Mouse (Mus musculus) olfactory bulb, adult 2 months (tissue): ENCODE measurements around the gene B020031M17Rik. TPM values are rescaled to one million over a fixed set of nuclear protein-coding genes. Genes with fewer than 3 reads are reported as not detected.
"Not testable (repeated sequence)": the region's sequence is repeated elsewhere in the genome, so short reads cannot be mapped to it uniquely, and the experiment has no call there.

Experiments used
- H3K27ac ChIP-seq: fragments of 200-500 bp; 2 replicates; pipeline ENCODE4 v1.5.1; 2012; ENCODE audit warnings: low read depth, low read length; ENCODE audit not compliant: insufficient read depth
- H3K4me1 ChIP-seq: fragments of 200-500 bp; 2 replicates; pipeline ENCODE4 v1.6.1; 2012; ENCODE audit warnings: low read length; ENCODE audit not compliant: control insufficient read depth, insufficient read depth
- H3K4me3 ChIP-seq: fragments of 200-500 bp; 2 replicates; pipeline ENCODE4 v1.5.1; 2012; ENCODE audit warnings: mild to moderate bottlenecking, low read depth, low read length, moderate library complexity; ENCODE audit not compliant: insufficient read depth
- WGBS: fragments of 180-500 bp; shearing (Covaris S2); methylation state at CpG from one replicate; pipeline ENCODE4 v1.1.7; 2018; 5-methylcytosine and 5-hydroxymethylcytosine counted together
- polyA plus RNA-seq: library from polyadenylated mRNA; stranded (reverse); fragments of >200 nt; gene quantifications from 2 replicates; pipeline ENCODE4 v1.2.4, GENCODE M21; 2012; ENCODE audit warnings: low replicate concordance; ENCODE audit not compliant: missing spikeins, insufficient read depth, insufficient read length

Gene B020031M17Rik
- polyA plus RNA-seq, 1 experiment, result not detected

DNA sequence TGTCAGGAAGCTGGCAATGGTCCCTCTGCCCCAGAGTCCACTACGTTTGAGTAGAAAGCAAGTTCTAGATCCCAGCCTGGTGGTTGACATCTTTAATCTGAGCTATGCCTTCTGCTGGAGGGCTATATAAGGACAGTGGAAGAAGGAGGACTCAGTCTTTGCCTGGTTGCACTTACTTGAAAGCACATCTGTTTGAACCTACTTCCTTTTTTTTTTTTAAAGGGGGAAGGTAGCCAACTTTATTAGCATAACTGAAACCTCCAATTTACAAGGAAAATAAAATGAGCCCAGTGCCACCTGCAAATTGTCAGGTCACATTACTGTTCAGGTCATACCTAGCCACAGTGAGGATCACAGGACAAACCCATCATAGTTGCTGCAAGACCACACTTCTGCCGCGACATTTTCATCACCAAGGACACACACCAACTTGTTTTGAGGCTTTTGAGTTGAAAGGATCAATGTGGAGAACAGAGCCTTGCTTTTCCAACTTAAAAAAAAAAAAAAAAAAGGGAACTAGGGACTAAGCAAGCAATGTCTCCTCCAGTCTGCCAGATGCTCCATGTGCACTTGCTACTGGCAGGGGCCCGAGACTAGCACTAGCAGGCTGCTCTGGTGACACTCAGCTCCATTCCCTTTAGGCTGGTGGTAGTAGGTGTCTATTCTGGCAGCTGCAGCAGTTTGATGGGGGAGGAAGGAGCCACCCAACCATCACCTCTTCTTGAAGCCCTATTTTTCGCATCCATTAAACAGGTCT is 33.5 kb downstream of the B020031M17Rik start:
- 67% methylated on average over 4 of the region's 5 CpGs for WGBS
- not testable (repeated sequence) for H3K27ac ChIP-seq, H3K4me1 ChIP-seq, H3K4me3 ChIP-seq

DNA sequence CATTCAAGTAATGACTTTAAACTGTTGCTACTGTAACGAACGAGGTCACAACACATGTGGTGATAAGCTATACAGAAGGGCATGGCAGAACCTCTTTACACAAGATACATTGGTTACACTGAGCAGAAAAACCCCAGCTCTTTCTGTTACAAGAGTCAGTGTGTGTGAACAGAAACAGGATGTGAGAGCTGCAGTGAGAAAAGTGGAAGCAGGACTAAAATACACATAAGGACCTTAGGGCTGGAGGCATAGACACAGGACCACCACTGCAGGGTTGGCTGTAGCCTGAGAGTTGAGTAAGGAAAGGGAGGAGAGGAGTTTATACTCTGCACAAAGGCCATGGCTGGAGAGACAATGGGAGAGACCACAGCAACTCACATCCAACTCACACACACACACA is 34.2 kb downstream of the B020031M17Rik start:
- 65% methylated on average over 2 of the region's 2 CpGs for WGBS

More for the DNA sequence above, 34.2 kb downstream of the B020031M17Rik start:
- not testable (repeated sequence) for H3K27ac ChIP-seq, H3K4me1 ChIP-seq, H3K4me3 ChIP-seq

Other genes starting within 250 kb of the B020031M17Rik start
- not detected in 2 replicates for gene Nim1k, start 194.9 kb downstream of the B020031M17Rik start, polyA plus RNA-seq
- not detected in 2 replicates for gene Zfp131, start 159.9 kb downstream of the B020031M17Rik start, polyA plus RNA-seq
- not detected in 2 replicates for gene AF067063, start 120.6 kb downstream of the B020031M17Rik start, polyA plus RNA-seq
- not detected in 2 replicates for gene D13Ertd608e, start 114.8 kb downstream of the B020031M17Rik start, polyA plus RNA-seq
- not detected in 2 replicates for gene Tcstv1, start 56.0 kb downstream of the B020031M17Rik start, polyA plus RNA-seq
- not detected in 2 replicates for gene Gm21761, start 21.5 kb downstream of the B020031M17Rik start, polyA plus RNA-seq
- gene Gm36079, start 76.2 kb upstream of the B020031M17Rik start, polyA plus RNA-seq, result not detected in 2 replicates
- not detected in 2 replicates for gene Gm21188, start 101.4 kb upstream of the B020031M17Rik start, polyA plus RNA-seq
- not detected in 2 replicates for gene Gm20767, start 189.4 kb upstream of the B020031M17Rik start, polyA plus RNA-seq
- not detected in 2 replicates for gene Gm21818, start 221.6 kb upstream of the B020031M17Rik start, polyA plus RNA-seq